Comparison of ENCODE assay signal across 18 mouse cellular contexts in the genomic region with DNA sequence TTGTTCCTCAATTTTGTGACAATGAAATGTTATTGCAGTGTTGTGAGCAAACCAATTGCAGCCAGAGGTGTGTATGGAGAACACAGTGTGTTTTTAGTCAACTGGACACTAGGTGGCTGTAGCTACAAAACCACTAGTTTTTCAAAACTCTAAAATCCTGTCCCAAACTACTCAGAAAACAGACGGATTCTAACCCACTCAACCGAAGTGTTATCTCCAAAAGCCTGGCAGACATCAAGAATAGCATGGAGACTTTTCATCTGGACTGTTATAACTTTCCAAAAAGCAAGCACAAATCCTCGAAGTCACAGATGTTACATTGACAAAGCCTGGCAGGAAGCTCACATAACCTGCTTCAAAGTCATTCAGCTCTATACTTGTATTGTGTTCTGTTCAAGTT. TPM values are rescaled to one million over a fixed set of nuclear protein-coding genes. Genes with fewer than 3 reads are reported as not detected.
A peak's percentile ranks its signal among the peaks of the same experiment; 100 is the strongest.
DNase-seq lines count a peak whose midpoint lies in the region; ATAC-seq and TF ChIP-seq lines count a peak whose summit lies in the region.
"Had no signal": no experiment of that assay in that cellular context is flagged by ENCODE, and none has a peak within 500 bp of the region (broad histone marks: within the 10 kb centered on the region; RNA-seq: fewer than 3 reads in every experiment).

No protein-coding gene starts in this region.

- no peak overlapping the region for H3K4me3 ChIP-seq in forebrain, postnatal 0 days (ENCODE audit: low read depth, low read length)
- no peak overlapping the region for H3K4me3 ChIP-seq in forebrain, embryonic 13.5 days
- H3K4me3 ChIP-seq in limb, embryonic 14.5 days (replicated peaks; ENCODE audit: low read length): no peak overlapping the region
- no peak overlapping the region for H3K4me3 ChIP-seq in limb, embryonic 10.5 days
- H3K4me3 ChIP-seq in left cerebral cortex, adult 2 months: no peak overlapping the region
- H3K4me3 ChIP-seq: intestine, embryonic 15.5 days; liver, embryonic 15.5 days had no signal

- TF ChIP-seq POLR2A in limb, embryonic 14.5 days (IDR thresholded peaks at IDR 0.05; ENCODE audit: borderline replicate concordance, extremely low read depth, insufficient read depth, insufficient read length): no peak

- no peaks in the 10 kb centered on the region for H3K9me3 ChIP-seq in forebrain, postnatal 0 days (ENCODE audit: low read length)
- H3K9me3 ChIP-seq in forebrain, embryonic 13.5 days (replicated peaks): no peaks in the 10 kb centered on the region
- H3K9me3 ChIP-seq in limb, embryonic 14.5 days (ENCODE audit: control insufficient read depth, low read length): no peaks in the 10 kb centered on the region
- H3K9me3 ChIP-seq in limb, embryonic 10.5 days (replicated peaks): no peaks in the 10 kb centered on the region
- H3K9me3 ChIP-seq: intestine, embryonic 15.5 days; liver, embryonic 15.5 days had no signal

- peak; percentile 8 for DNase-seq in forebrain, postnatal 0 days
- DNase-seq in limb, embryonic 14.5 days (ENCODE audit: low spot score): peak; percentile 2
- no peak for DNase-seq in limb, embryonic 10.5 days (ENCODE audit: low spot score)
- peak; percentile 15 for DNase-seq in NIH3T3 (ENCODE audit: low read depth)
- DNase-seq in left cerebral cortex, adult 2 months (ENCODE audit: extremely low spot score in 1 of 2, low spot score in 2 of 2): no peak
- no peak for DNase-seq in spleen, postnatal 36 days (ENCODE audit: low spot score in 2 of 2)
- DNase-seq in gastrocnemius, postnatal 10 days: no peak
- DNase-seq: adrenal gland, postnatal 25 days; cerebellum, adult 11-12 months; heart, adult 11 months had no signal

- no peak overlapping the region for H3K27ac ChIP-seq in forebrain, postnatal 0 days (ENCODE audit: low read depth, low read length)
- H3K27ac ChIP-seq in forebrain, embryonic 13.5 days: no peak overlapping the region
- no peak overlapping the region for H3K27ac ChIP-seq in limb, embryonic 14.5 days (replicated peaks; ENCODE audit: low read depth, low read length)
- no peak overlapping the region for H3K27ac ChIP-seq in limb, embryonic 10.5 days
- H3K27ac ChIP-seq in left cerebral cortex, adult 2 months: no peak overlapping the region
- H3K27ac ChIP-seq: intestine, embryonic 15.5 days; liver, embryonic 15.5 days had no signal

- H3K9ac ChIP-seq in forebrain, postnatal 0 days: no peak overlapping the region
- no peak overlapping the region for H3K9ac ChIP-seq in forebrain, embryonic 13.5 days
- H3K9ac ChIP-seq in limb, embryonic 14.5 days (ENCODE audit: low read depth, low read length, severe bottlenecking): no peak overlapping the region
- H3K9ac ChIP-seq: intestine, embryonic 15.5 days; liver, embryonic 15.5 days had no signal

- no peak overlapping the region for H3K4me2 ChIP-seq in forebrain, postnatal 0 days (ENCODE audit: low read depth)
- no peak overlapping the region for H3K4me2 ChIP-seq in forebrain, embryonic 13.5 days
- no peak overlapping the region for H3K4me2 ChIP-seq in limb, embryonic 14.5 days (replicated peaks; ENCODE audit: low read depth, low read length, severe bottlenecking)
- H3K4me2 ChIP-seq: intestine, embryonic 15.5 days; liver, embryonic 15.5 days had no signal

- peak; percentile 47 for ATAC-seq in forebrain, postnatal 0 days
- ATAC-seq in forebrain, embryonic 13.5 days: no peak; the same call in 1 of the 2 replicates
- ATAC-seq in limb, embryonic 14.5 days (ENCODE audit: low FRiP score, low read depth): no peak
- ATAC-seq: intestine, embryonic 15.5 days had no signal

- H3K4me1 ChIP-seq in forebrain, postnatal 0 days (ENCODE audit: insufficient read depth): no peaks in the 10 kb centered on the region
- H3K4me1 ChIP-seq in forebrain, embryonic 13.5 days: 0 out of 2 replicates have a peak, but pooled peaks cover 3% of the 10 kb centered on the region
- no peaks in the 10 kb centered on the region for H3K4me1 ChIP-seq in limb, embryonic 14.5 days (ENCODE audit: control insufficient read depth, insufficient read depth, low read length)
- no peaks in the 10 kb centered on the region for H3K4me1 ChIP-seq in limb, embryonic 10.5 days
- H3K4me1 ChIP-seq: intestine, embryonic 15.5 days; liver, embryonic 15.5 days had no signal

- intact Hi-C loops in left cerebral cortex, adult 2 months (cut with DNase I): loop anchor here (5.0 kb wide), 1 partner anchor 105 kb away; no protein-coding TSS in a partner anchor

- 29% methylated on average over 3 of the region's 3 CpGs for WGBS in forebrain, postnatal 0 days
- 54% methylated on average over 3 of the region's 3 CpGs for WGBS in forebrain, embryonic 13.5 days
- 62% methylated on average over 3 of the region's 3 CpGs for WGBS in limb, embryonic 14.5 days
- 72% methylated on average over 3 of the region's 3 CpGs for WGBS in limb, embryonic 10.5 days

- no peaks in the 10 kb centered on the region for H3K27me3 ChIP-seq in forebrain, postnatal 0 days (ENCODE audit: insufficient read depth, low read length)
- no peaks in the 10 kb centered on the region for H3K27me3 ChIP-seq in forebrain, embryonic 13.5 days
- H3K27me3 ChIP-seq in limb, embryonic 14.5 days (ENCODE audit: control insufficient read depth, insufficient read depth, low read length): no peaks in the 10 kb centered on the region
- H3K27me3 ChIP-seq in limb, embryonic 10.5 days (ENCODE audit: low read depth, poor library complexity, severe bottlenecking): no peaks in the 10 kb centered on the region
- H3K27me3 ChIP-seq: intestine, embryonic 15.5 days; liver, embryonic 15.5 days had no signal

- 0 out of 2 replicates have a peak, but pooled peaks have one; percentile 23 for TF ChIP-seq CTCF in forebrain, postnatal 0 days (IDR thresholded peaks at IDR 0.05; ENCODE audit: low read depth)
- TF ChIP-seq CTCF in left cerebral cortex, adult 2 months (IDR thresholded peaks at IDR 0.05): peak; percentile 49

- H3K36me3 ChIP-seq in forebrain, postnatal 0 days (ENCODE audit: insufficient read depth): no peaks in the 10 kb centered on the region
- H3K36me3 ChIP-seq in forebrain, embryonic 13.5 days (ENCODE audit: poor library complexity, severe bottlenecking): no peaks in the 10 kb centered on the region
- no peaks in the 10 kb centered on the region for H3K36me3 ChIP-seq in limb, embryonic 14.5 days (ENCODE audit: control insufficient read depth, insufficient read depth, low read length)
- no peaks in the 10 kb centered on the region for H3K36me3 ChIP-seq in limb, embryonic 10.5 days
- H3K36me3 ChIP-seq: intestine, embryonic 15.5 days; liver, embryonic 15.5 days had no signal

RNA-seq across cellular contexts. Expression of a gene that starts 6.7 kb away (rescaled TPM):
- total RNA-seq in forebrain, postnatal 0 days (2014; rRNA removed): not detected in 2 replicates
- not detected in 2 replicates for polyA plus RNA-seq in forebrain, postnatal 0 days (2015; fragmentation: Nextera tagmentation; extraction: Ambion mirVana)
- not detected in 2 replicates for polyA plus RNA-seq in forebrain, embryonic 13.5 days (2015; fragmentation: Nextera tagmentation; extraction: Ambion mirVana)
- not detected in 2 replicates for polyA plus RNA-seq in limb, embryonic 14.5 days (2012; rRNA removed)
- not detected in 2 replicates for polyA plus RNA-seq in limb, embryonic 14.5 days (2014; fragmentation: Nextera tagmentation; extraction: Ambion mirVana)
- polyA plus RNA-seq in limb, embryonic 10.5 days (2016; fragmentation: Nextera tagmentation; extraction: Ambion mirVana): not detected in 2 replicates
- not detected for total RNA-seq in left cerebral cortex, adult 2 months (2021)
- total RNA-seq in gastrocnemius, postnatal 10 days (2021): not detected
- total RNA-seq: adrenal gland, postnatal 25 days; heart, postnatal 25 days; left cerebral cortex, adult 8-10 months; megakaryocyte, adult 5-6 weeks had no signal
- polyA plus RNA-seq: cortical plate, adult 2 months; thymus, postnatal 0 days had no signal

Comparison
In these comparisons a context has a peak if more than half of its experiments do, and no peak if none do; other contexts are left out.
1. DNase-seq: peak in forebrain, postnatal 0 days (single experiment), limb, embryonic 14.5 days (single experiment) and NIH3T3 (single experiment); none in limb, embryonic 10.5 days (single experiment), left cerebral cortex, adult 2 months (0 of 2), spleen, postnatal 36 days (0 of 2) and gastrocnemius, postnatal 10 days (single experiment).